Mouse (Mus musculus) frontal cortex, postnatal 25 days (tissue): ENCODE measurements around the gene Ass1.
"Not testable (repeated sequence)": the region's sequence is repeated elsewhere in the genome, so short reads cannot be mapped to it uniquely, and the experiment has no call there.

Experiments used
- DNase-seq, 2 experiments: peaks; one replicate each; pipeline ENCODE4 v3.0.0; 2022; ENCODE audit warnings: low spot score in 2 of 2

Gene Ass1

GRCm38 (mm10) chr2:31530201-31530600 is 60.2 kb downstream of the Ass1 start:
- DNase-seq, result no peak

- no peak for DNase-seq
Observed at GRCm38 (mm10) chr2:31537054-31537453, 67.0 kb downstream of the Ass1 start.

GRCm38 (mm10) chr2:31538745-31539144 is 68.7 kb downstream of the Ass1 start:
- DNase-seq, result no peak

GRCm38 (mm10) chr2:31541581-31541980 is 71.6 kb downstream of the Ass1 start:
- no peak for DNase-seq

- DNase-seq, result no peak
Observed at GRCm38 (mm10) chr2:31547726-31548125, 77.7 kb downstream of the Ass1 start.

- no peak for DNase-seq
Observed at GRCm38 (mm10) chr2:31550503-31550902, 80.5 kb downstream of the Ass1 start.

- DNase-seq, result not testable (repeated sequence)
Observed at GRCm38 (mm10) chr2:31551351-31551750, 81.3 kb downstream of the Ass1 start.

GRCm38 (mm10) chr2:31551971-31552370 is 82.0 kb downstream of the Ass1 start:
- no peak for DNase-seq

- no peak for DNase-seq
Observed at GRCm38 (mm10) chr2:31554619-31555018, 84.6 kb downstream of the Ass1 start.
